Mouse (Mus musculus) embryonic facial prominence, embryonic 10.5 days (tissue): ENCODE results near the gene Emc1. TPM values are rescaled to one million over a fixed set of nuclear protein-coding genes. Genes with fewer than 3 reads are reported as not detected.
"Not testable (repeated sequence)": the region's sequence is repeated elsewhere in the genome, so short reads cannot be mapped to it uniquely, and the experiment has no call there.

Experiments used
- DNase-seq: peaks from one replicate; pipeline ENCODE4 v3.0.0-alpha.2; 2017; ENCODE audit warnings: low spot score
- H3K27ac ChIP-seq: fragments of 300-500 bp; sonication (generic); replicated peaks from 2 replicates; pipeline ENCODE4 v1.5.1; 2016; ENCODE audit warnings: mild to moderate bottlenecking
- H3K27me3 ChIP-seq: fragments of 300-500 bp; sonication (generic); replicated peaks from 2 replicates; pipeline ENCODE4 v1.6.1; 2016; ENCODE audit warnings: low read depth, mild to moderate bottlenecking; ENCODE audit not compliant: poor library complexity, severe bottlenecking
- H3K36me3 ChIP-seq: fragments of 300-500 bp; sonication (generic); replicated peaks from 2 replicates; pipeline ENCODE4 v1.6.1; 2016; ENCODE audit warnings: mild to moderate bottlenecking, moderate library complexity
- H3K4me1 ChIP-seq: fragments of 300-500 bp; sonication (generic); 2 replicates; pipeline ENCODE4 v1.6.1; 2016
- H3K4me3 ChIP-seq: fragments of 300-500 bp; sonication (generic); 2 replicates; pipeline ENCODE4 v1.5.1; 2016; ENCODE audit warnings: mild to moderate bottlenecking, moderate library complexity
- H3K9me3 ChIP-seq: fragments of 300-500 bp; sonication (generic); 2 replicates; pipeline ENCODE4 v1.6.1; 2016; ENCODE audit warnings: mild to moderate bottlenecking
- WGBS: fragments of 180-500 bp; shearing (Covaris S2); methylation state at CpG from one replicate; pipeline ENCODE4 v1.1.7; 2016; 5-methylcytosine and 5-hydroxymethylcytosine counted together
- polyA plus RNA-seq: library from polyadenylated mRNA; unstranded; fragments of >200 nt; fragmentation: Nextera tagmentation; extraction: Ambion mirVana; gene quantifications from 2 replicates; pipeline ENCODE4 v1.2.1, GENCODE M21; 2016

Gene Emc1
- polyA plus RNA-seq, 1 experiment from 2014 or later: 30.3 TPM

DNA sequence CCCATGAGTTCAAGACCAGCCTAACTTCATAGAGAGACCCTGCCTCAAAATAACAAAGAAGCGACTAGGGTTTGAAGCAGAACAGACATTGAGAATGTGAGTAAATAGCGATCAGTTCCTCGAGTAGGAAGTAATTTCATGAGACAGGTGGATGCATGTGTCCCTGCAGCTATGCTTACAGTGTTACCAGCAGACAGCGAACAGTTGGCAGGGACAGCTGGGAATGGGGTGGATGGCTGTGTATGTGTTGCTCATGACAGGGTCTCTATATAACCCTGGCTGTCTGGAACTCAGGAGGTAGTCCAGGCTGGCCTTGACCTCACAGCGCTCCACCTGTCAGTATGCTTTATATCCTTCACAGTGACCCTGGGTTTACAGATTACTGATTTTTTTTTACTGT, 15.7 kb downstream of the Emc1 start:
- Histone ChIP-seq H3K27me3 (no peaks in the 10 kb centered on the region), H3K27ac (no peak overlapping the region), H3K4me1 (no peaks in the 10 kb centered on the region), H3K36me3 (peaks cover 99% of the 10 kb centered on the region), H3K9me3 (no peaks in the 10 kb centered on the region), H3K4me3 (no peak overlapping the region)
- DNase-seq: no peak
- 95% methylated on average over 5 of the region's 5 CpGs for WGBS

GRCm38 (mm10) chr4:139373130-139373529, 20.7 kb downstream of the Emc1 start:
- Histone ChIP-seq H3K36me3 (peaks cover 99% of the 10 kb centered on the region), H3K27ac (no peak overlapping the region), H3K27me3 (no peaks in the 10 kb centered on the region)

GRCm38 (mm10) chr4:139373531-139373930, 21.1 kb downstream of the Emc1 start:
- 91% methylated on average over 10 of the region's 10 CpGs for WGBS
- Histone ChIP-seq H3K36me3 (peaks cover 96% of the 10 kb centered on the region), H3K27me3 (no peaks in the 10 kb centered on the region)

More at GRCm38 (mm10) chr4:139373130-139373529, 20.7 kb downstream of the Emc1 start:
- no peak for DNase-seq
- WGBS: 83% methylated on average over 4 of the region's 4 CpGs
- Histone ChIP-seq H3K9me3 (no peaks in the 10 kb centered on the region), H3K4me3 (no peak overlapping the region), H3K4me1 (no peaks in the 10 kb centered on the region)

DNA sequence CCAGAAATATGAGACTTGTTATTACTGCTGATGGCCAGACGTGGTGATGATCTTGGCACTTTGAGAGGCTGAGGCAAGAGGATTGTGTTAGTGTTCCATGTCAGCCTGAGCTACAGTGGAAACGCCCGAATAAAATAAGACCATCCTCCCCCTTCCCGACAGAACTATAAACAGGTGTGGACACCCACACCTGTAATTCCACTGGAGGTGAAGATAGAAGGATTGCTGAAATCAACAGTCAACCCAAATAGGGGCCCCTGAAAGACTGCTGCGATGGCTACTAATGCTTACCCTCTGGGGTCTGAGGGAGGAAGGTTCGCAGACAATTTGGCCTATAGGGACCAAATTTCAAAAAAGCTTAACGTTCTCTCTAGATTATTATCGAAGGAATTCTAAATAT, 27.3 kb downstream of the Emc1 start:
- WGBS: 15% methylated on average over 8 of the region's 8 CpGs
- no peaks in the 10 kb centered on the region for H3K9me3 ChIP-seq
- DNase-seq: no peak
- H3K4me1 ChIP-seq: peaks cover 27% of the 10 kb centered on the region
- peaks cover 36% of the 10 kb centered on the region for H3K36me3 ChIP-seq
- no peaks in the 10 kb centered on the region for H3K27me3 ChIP-seq
- peak overlapping the region; percentile 97 for H3K4me3 ChIP-seq
- H3K27ac ChIP-seq: peak overlapping the region; percentile 88

More at GRCm38 (mm10) chr4:139373531-139373930, 21.1 kb downstream of the Emc1 start:
- Histone ChIP-seq H3K27ac (no peak overlapping the region), H3K4me1 (no peaks in the 10 kb centered on the region), H3K4me3 (no peak overlapping the region), H3K9me3 (no peaks in the 10 kb centered on the region)
- DNase-seq: no peak

GRCm38 (mm10) chr4:139380207-139380748, 27.9 kb downstream of the Emc1 start:
- peaks cover 27% of the 10 kb centered on the region for H3K4me1 ChIP-seq
- H3K36me3 ChIP-seq: peaks cover 30% of the 10 kb centered on the region
- H3K27ac ChIP-seq: peak overlapping the region; percentile 88
- H3K9me3 ChIP-seq: no peaks in the 10 kb centered on the region
- H3K4me3 ChIP-seq: peak overlapping the region; percentile 97
- H3K27me3 ChIP-seq: no peaks in the 10 kb centered on the region
- WGBS: under 1% methylated on average over 54 of the region's 54 CpGs
- peak; percentile 100 for DNase-seq

- WGBS: 4% methylated on average over 43 of the region's 44 CpGs
- Histone ChIP-seq H3K4me3 (peak overlapping the region; percentile 97), H3K27ac (peak overlapping the region; percentile 88), H3K36me3 (peaks cover 24% of the 10 kb centered on the region), H3K9me3 (no peaks in the 10 kb centered on the region), H3K27me3 (no peaks in the 10 kb centered on the region), H3K4me1 (peaks cover 27% of the 10 kb centered on the region)
- no peak for DNase-seq
Measured at GRCm38 (mm10) chr4:139380775-139381451, 28.5 kb downstream of the Emc1 start.

GRCm38 (mm10) chr4:139381452-139381845, 29.1 kb downstream of the Emc1 start:
- peaks cover 18% of the 10 kb centered on the region for H3K36me3 ChIP-seq
- peak overlapping the region; percentile 97 for H3K4me3 ChIP-seq
- DNase-seq: no peak
- H3K9me3 ChIP-seq: no peaks in the 10 kb centered on the region
- H3K27ac ChIP-seq: peak overlapping the region; percentile 88; the same call in 1 of the 2 replicates
- no peaks in the 10 kb centered on the region for H3K27me3 ChIP-seq
- 63% methylated on average over 4 of the region's 4 CpGs for WGBS
- H3K4me1 ChIP-seq: peaks cover 27% of the 10 kb centered on the region

- no peak for DNase-seq
- Histone ChIP-seq H3K27ac (no peak overlapping the region), H3K27me3 (no peaks in the 10 kb centered on the region), H3K36me3 (peaks cover 10% of the 10 kb centered on the region), H3K4me3 (peak overlapping the region; percentile 97; the same call in 1 of the 2 replicates), H3K9me3 (no peaks in the 10 kb centered on the region), H3K4me1 (peaks cover 27% of the 10 kb centered on the region)
- 85% methylated on average over 7 of the region's 7 CpGs for WGBS
Measured at GRCm38 (mm10) chr4:139382231-139382630, 29.8 kb downstream of the Emc1 start.

- Histone ChIP-seq H3K4me1 (peaks cover 22% of the 10 kb centered on the region), H3K36me3 (peaks cover 27% of the 10 kb centered on the region)
- H3K27me3 ChIP-seq, H3K9me3 ChIP-seq, H3K4me3 ChIP-seq, H3K27ac ChIP-seq, DNase-seq: not testable (repeated sequence)
- 92% methylated on average over 5 of the region's 5 CpGs for WGBS
Measured at GRCm38 (mm10) chr4:139385841-139386240, 33.5 kb downstream of the Emc1 start.

DNA sequence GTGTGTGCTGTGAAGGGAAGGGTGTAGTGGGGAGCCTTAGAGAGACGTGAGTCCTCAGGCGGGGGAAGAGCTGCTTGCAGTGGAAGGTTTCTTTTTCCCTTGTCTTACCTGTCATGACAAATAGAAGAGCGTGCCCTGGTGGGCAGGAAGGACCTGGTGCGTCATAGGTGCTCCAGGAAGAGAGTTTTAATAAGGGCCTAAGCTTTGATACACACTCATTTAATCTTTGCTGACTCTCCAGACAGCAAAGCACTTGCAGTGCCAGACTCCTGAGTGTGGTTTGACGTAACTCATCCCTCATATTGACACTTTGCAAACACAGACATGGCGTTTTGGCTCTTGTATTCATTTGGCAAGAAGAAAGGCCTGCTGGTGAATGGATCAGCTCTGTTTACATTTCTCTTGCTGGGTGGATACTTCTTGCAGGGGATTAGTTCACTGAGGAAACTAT, 34.5 kb downstream of the Emc1 start:
- H3K4me1 ChIP-seq: peaks cover 12% of the 10 kb centered on the region
- no peaks in the 10 kb centered on the region for H3K27me3 ChIP-seq
- WGBS: 70% methylated on average over 6 of the region's 6 CpGs
- H3K9me3 ChIP-seq: no peaks in the 10 kb centered on the region
- no peak overlapping the region for H3K4me3 ChIP-seq
- peaks cover 37% of the 10 kb centered on the region for H3K36me3 ChIP-seq
- no peak overlapping the region for H3K27ac ChIP-seq
- DNase-seq: no peak

DNA sequence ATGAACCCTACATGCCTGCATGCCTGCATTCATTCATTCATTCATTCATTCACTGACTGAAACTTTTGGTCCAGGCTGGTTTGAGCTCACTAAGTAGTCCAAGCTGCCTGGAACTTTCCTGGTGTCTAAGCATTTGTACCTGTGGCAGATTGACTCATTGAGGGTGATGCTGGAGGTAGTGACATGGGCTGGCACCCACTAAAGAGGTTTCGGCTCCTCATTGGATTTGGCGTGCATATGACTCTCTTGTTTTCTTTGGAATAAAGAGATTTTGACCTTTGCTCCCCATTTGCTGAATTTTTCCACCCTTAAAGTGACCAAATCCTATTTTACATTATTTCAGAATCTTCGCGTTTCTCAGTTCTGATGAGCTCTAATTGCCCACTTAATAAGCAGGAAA, 37.2 kb downstream of the Emc1 start:
- Histone ChIP-seq H3K4me1 (no peaks in the 10 kb centered on the region), H3K27me3 (no peaks in the 10 kb centered on the region), H3K4me3 (no peak overlapping the region), H3K9me3 (no peaks in the 10 kb centered on the region), H3K36me3 (peaks cover 62% of the 10 kb centered on the region), H3K27ac (no peak overlapping the region)
- WGBS: 71% methylated on average over 4 of the region's 4 CpGs
- no peak for DNase-seq

- Histone ChIP-seq H3K27me3 (no peaks in the 10 kb centered on the region), H3K4me1 (peaks cover 3% of the 10 kb centered on the region; the same call in 1 of the 2 replicates), H3K36me3 (peaks cover 98% of the 10 kb centered on the region), H3K27ac (no peak overlapping the region), H3K9me3 (no peaks in the 10 kb centered on the region), H3K4me3 (no peak overlapping the region)
- DNase-seq: no peak
- 89% methylated on average over 2 of the region's 2 CpGs for WGBS
Measured at GRCm38 (mm10) chr4:139395431-139395830, 43.0 kb downstream of the Emc1 start.

- no peaks in the 10 kb centered on the region for H3K9me3 ChIP-seq
- 60% methylated on average over 5 of the region's 5 CpGs for WGBS
- H3K36me3 ChIP-seq: peaks cover 100% of the 10 kb centered on the region
- no peak overlapping the region for H3K27ac ChIP-seq
- no peak for DNase-seq
- no peaks in the 10 kb centered on the region for H3K27me3 ChIP-seq
- H3K4me1 ChIP-seq: peaks cover 4% of the 10 kb centered on the region; the same call in 1 of the 2 replicates
- no peak overlapping the region for H3K4me3 ChIP-seq
Measured at GRCm38 (mm10) chr4:139400487-139400886, 48.1 kb downstream of the Emc1 start.
